Mouse (Mus musculus) liver, embryonic 14.5 days (tissue): ENCODE data around the gene Ralgapa2. TPM values are rescaled to one million over a fixed set of nuclear protein-coding genes. Genes with fewer than 3 reads are reported as not detected.

Experiments used
- ATAC-seq: fragments of 200-750 bp; cut with Nextera tagmentation; 2 replicates; pipeline ENCODE4 v1.8.0; 2017; ENCODE audit warnings: moderate number of reproducible peaks, mild to moderate bottlenecking, moderate library complexity; ENCODE audit not compliant: insufficient read depth
- DNase-seq, 3 experiments: peaks; one replicate each; pipeline ENCODE4 v3.0.0-alpha.2; 2012 to 2013; ENCODE audit warnings: low read depth in 3 of 3, low spot score in 3 of 3
- H3K27ac ChIP-seq: fragments of 300-500 bp; sonication (generic); 2 replicates; pipeline ENCODE4 v1.5.1; 2014; ENCODE audit warnings: moderate library complexity, mild to moderate bottlenecking, control low read depth, inconsistent platforms
- H3K27me3 ChIP-seq: fragments of 300-500 bp; sonication (generic); 2 replicates; pipeline ENCODE4 v1.6.1; 2014; ENCODE audit warnings: mild to moderate bottlenecking, low read length, moderate library complexity; ENCODE audit not compliant: control insufficient read depth, insufficient read depth
- H3K36me3 ChIP-seq: fragments of 300-500 bp; sonication (generic); replicated peaks from 2 replicates; pipeline ENCODE4 v1.6.1; 2014; ENCODE audit warnings: low read depth; ENCODE audit not compliant: control insufficient read depth, insufficient read depth
- H3K4me1 ChIP-seq, 2 experiments: fragments of 200-500 bp in 1 of 2; fragments of 300-500 bp in 1 of 2; sonication (generic) in 1 of 2; replicated peaks; 2 replicates each; pipeline ENCODE4 v1.6.1; 2012 to 2014; ENCODE audit warnings: antibody characterized with exemption in 1 of 2, inconsistent platforms in 1 of 2, low read length in 1 of 2; ENCODE audit not compliant: control insufficient read depth in 2 of 2, insufficient read depth in 2 of 2
- H3K4me2 ChIP-seq: fragments of 300-500 bp; sonication (generic); 2 replicates; pipeline ENCODE4 v1.6.1; 2014; ENCODE audit warnings: low read depth, mild to moderate bottlenecking, control low read depth, moderate library complexity
- H3K4me3 ChIP-seq, 2 experiments: fragments of 200-500 bp in 1 of 2; fragments of 300-500 bp in 1 of 2; sonication (generic) in 1 of 2; 2 replicates each; pipeline ENCODE4 v1.5.1; 2012 to 2014; ENCODE audit warnings: low read depth in 2 of 2, low read length in 2 of 2, mild to moderate bottlenecking in 2 of 2, control low read depth in 1 of 2, inconsistent platforms in 1 of 2, moderate library complexity in 1 of 2; ENCODE audit not compliant: insufficient read depth in 1 of 2
- H3K9ac ChIP-seq: fragments of 300-500 bp; sonication (generic); replicated peaks from 2 replicates; pipeline ENCODE4 v1.6.1; 2014; ENCODE audit warnings: mild to moderate bottlenecking, control low read depth, moderate library complexity
- H3K9me3 ChIP-seq: fragments of 300-500 bp; sonication (generic); 2 replicates; pipeline ENCODE4 v1.6.1; 2016; ENCODE audit warnings: low read length, mixed read lengths; ENCODE audit not compliant: control insufficient read depth
- CTCF ChIP-seq: IDR thresholded peaks from 2 replicates; pipeline ENCODE4 v1.5.1; 2016; ENCODE audit warnings: antibody characterized with exemption, low read depth, control low read depth
- EP300 ChIP-seq: IDR thresholded peaks from 2 replicates; pipeline ENCODE4 v1.6.1; 2016; ENCODE audit warnings: antibody characterized with exemption, low read depth
- WGBS: fragments of 180-500 bp; shearing (Covaris S2); extraction: QIAGEN DNeasy Blood & Tissue Kit; methylation state at CpG from one replicate; pipeline ENCODE4 v1.1.7; 2014; ENCODE audit not compliant: insufficient replicate concordance; 5-methylcytosine and 5-hydroxymethylcytosine counted together
- polyA plus RNA-seq, 2 experiments: library from polyadenylated mRNA; depleted of rRNA in 1 of 2; stranded (reverse) in 1 of 2; unstranded in 1 of 2; fragments of >200 nt; fragmentation: Nextera tagmentation in 1 of 2; extraction: Ambion mirVana in 1 of 2; gene quantifications; 2 replicates each; pipeline versions ENCODE4 v1.2.1 to v1.2.3; 2012 to 2014

The Ralgapa2 gene
- polyA plus RNA-seq, 2 experiments: 2.1 to 3.6 TPM

GRCm38 (mm10) chr2:146426321-146426720 lies 85.8 kb downstream of the Ralgapa2 start:
- Histone ChIP-seq H3K36me3 (peaks cover 4% of the 10 kb centered on the region), H3K4me3 (no peak overlapping the region), H3K27me3 (no peaks in the 10 kb centered on the region), H3K27ac (no peak overlapping the region), H3K4me1 (no peaks in the 10 kb centered on the region; a peak in 1 of 4 replicates), H3K9me3 (no peaks in the 10 kb centered on the region), H3K9ac (no peak overlapping the region), H3K4me2 (no peak overlapping the region)
- TF ChIP-seq CTCF (no peak), EP300 (no peak)
- ATAC-seq: peak; percentile 11; the same call in 1 of the 2 replicates
- DNase-seq: no peak
- 69% methylated on average over 7 of the region's 7 CpGs for WGBS

GRCm38 (mm10) chr2:146425235-146425634 lies 86.9 kb downstream of the Ralgapa2 start:
- DNase-seq: no peak
- Histone ChIP-seq H3K36me3 (peaks cover 4% of the 10 kb centered on the region), H3K9me3 (no peaks in the 10 kb centered on the region), H3K27ac (no peak overlapping the region), H3K9ac (no peak overlapping the region), H3K4me3 (no peak overlapping the region), H3K27me3 (no peaks in the 10 kb centered on the region), H3K4me2 (no peak overlapping the region), H3K4me1 (no peaks in the 10 kb centered on the region; a peak in 1 of 4 replicates)
- TF ChIP-seq EP300 (no peak), CTCF (no peak)
- 65% methylated on average over 2 of the region's 2 CpGs for WGBS
- no peak for ATAC-seq

- H3K4me2 ChIP-seq: no peak overlapping the region
- H3K9me3 ChIP-seq: no peaks in the 10 kb centered on the region
- no peak overlapping the region for H3K9ac ChIP-seq
- H3K4me1 ChIP-seq: no peaks in the 10 kb centered on the region
- no peak for ATAC-seq
- no peak overlapping the region for H3K27ac ChIP-seq
- no peak overlapping the region for H3K4me3 ChIP-seq
- 23% methylated on average over 4 of the region's 4 CpGs for WGBS
- peaks cover 4% of the 10 kb centered on the region for H3K36me3 ChIP-seq
- no peaks in the 10 kb centered on the region for H3K27me3 ChIP-seq
- no peak for DNase-seq
- TF ChIP-seq CTCF: no peak
- TF ChIP-seq EP300: no peak
These were observed 88.3 kb downstream of the Ralgapa2 start for GRCm38 (mm10) chr2:146423710-146424301.

- Histone ChIP-seq H3K4me3 (no peak overlapping the region), H3K4me1 (no peaks in the 10 kb centered on the region), H3K27ac (no peak overlapping the region), H3K4me2 (no peak overlapping the region), H3K9me3 (no peaks in the 10 kb centered on the region), H3K36me3 (peaks cover 4% of the 10 kb centered on the region), H3K27me3 (no peaks in the 10 kb centered on the region), H3K9ac (no peak overlapping the region)
- TF ChIP-seq CTCF (no peak), EP300 (no peak)
- 66% methylated on average over 5 of the region's 5 CpGs for WGBS
- ATAC-seq (no peak), DNase-seq (no peak)
These were observed 89.0 kb downstream of the Ralgapa2 start for GRCm38 (mm10) chr2:146423032-146423691.

GRCm38 (mm10) chr2:146416283-146416682 lies 95.9 kb downstream of the Ralgapa2 start:
- TF ChIP-seq EP300 (no peak), CTCF (no peak)
- Histone ChIP-seq H3K4me1 (no peaks in the 10 kb centered on the region; a peak in 1 of 4 replicates), H3K27me3 (no peaks in the 10 kb centered on the region), H3K9me3 (no peaks in the 10 kb centered on the region), H3K4me3 (no peak overlapping the region), H3K9ac (no peak overlapping the region), H3K4me2 (no peak overlapping the region), H3K27ac (no peak overlapping the region), H3K36me3 (no peaks in the 10 kb centered on the region)
- DNase-seq: no peak
- 65% methylated on average over 2 of the region's 2 CpGs for WGBS
- no peak for ATAC-seq
